Mouse (Mus musculus) stomach, postnatal 0 days (tissue): Measurements from ENCODE around the gene Ugt1a10.

ENCODE experiments used
- CTCF ChIP-seq: IDR thresholded peaks from 2 replicates; pipeline ENCODE4 v1.5.1; 2016; ENCODE audit warnings: antibody characterized with exemption, low read depth, mild to moderate bottlenecking, moderate library complexity
- EP300 ChIP-seq: optimal IDR thresholded peaks from 2 replicates; pipeline ENCODE3; 2016; ENCODE audit warnings: antibody characterized with exemption

- no peak for TF ChIP-seq CTCF
- no peak for TF ChIP-seq EP300
Observed at GRCm38 (mm10) chr1:88243861-88244260, 188.7 kb downstream of the Ugt1a10 start.
